Mouse (Mus musculus) E14TG2a.4 (cell line): ENCODE results near the gene Tecr.

Experiments used
- CTCF ChIP-seq: conservative IDR thresholded peaks from 2 replicates; pipeline ENCODE4 v1.5.1; 2014; ENCODE audit warnings: low read length
- NANOG ChIP-seq: IDR thresholded peaks from 2 replicates; pipeline ENCODE4 v1.6.1; 2014; ENCODE audit warnings: borderline replicate concordance, low read length, mixed read lengths
- POU5F1 ChIP-seq: IDR thresholded peaks from 2 replicates; pipeline ENCODE4 v1.6.1; 2014; ENCODE audit warnings: low read length, borderline replicate concordance

DNA sequence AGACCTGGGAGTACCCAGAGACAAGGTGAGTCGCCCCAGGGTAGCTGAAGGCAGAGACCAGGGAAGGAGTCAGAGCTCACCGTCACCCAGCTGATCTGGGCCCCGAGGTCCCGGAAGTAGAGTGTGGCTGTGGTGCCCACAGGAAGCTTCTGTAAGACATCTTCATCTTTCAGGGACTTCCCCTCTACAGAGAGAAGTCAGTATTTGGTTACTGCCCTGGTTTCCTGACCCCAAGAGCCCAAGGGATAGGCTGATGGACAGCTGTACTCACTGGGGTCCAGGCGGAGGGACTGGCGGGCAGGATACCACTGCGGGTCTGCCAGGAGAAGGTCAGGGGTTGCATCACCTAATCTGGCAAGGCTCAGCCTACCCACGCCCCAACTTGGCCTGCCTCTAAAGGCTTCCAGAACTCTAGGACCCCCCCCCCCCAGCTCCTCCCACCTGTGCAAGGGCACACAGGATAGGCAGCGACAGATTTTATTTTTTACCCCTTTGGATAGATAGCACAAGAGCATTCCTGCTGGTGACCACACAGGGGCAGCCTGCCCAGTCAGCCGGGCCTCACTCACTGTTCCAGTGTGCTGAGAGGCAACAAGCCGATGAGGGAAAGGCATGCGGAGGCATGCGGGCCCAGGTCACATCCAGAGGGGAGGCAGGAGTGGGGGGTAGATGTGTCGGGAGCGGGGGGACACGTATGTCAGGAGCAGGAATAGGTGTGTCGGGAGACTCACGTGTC is 34.5 kb downstream of the Tecr start:
- no peak for TF ChIP-seq CTCF
- no peak for TF ChIP-seq POU5F1
- no peak for TF ChIP-seq NANOG
